Mouse (Mus musculus) megakaryocyte progenitor cell, adult 5-6 weeks (primary cell): ENCODE results near the gene Adarb2. TPM values are rescaled to one million over a fixed set of nuclear protein-coding genes. Genes with fewer than 3 reads are reported as not detected.
A peak's percentile ranks its signal among the peaks of the same experiment; 100 is the strongest.

Experiments used
- ATAC-seq: replicated peaks from 2 replicates; pipeline ENCODE4 v1.8.0; 2016; ENCODE audit warnings: mild to moderate bottlenecking, moderate TSS enrichment, inconsistent platforms; ENCODE audit not compliant: poor library complexity
- total RNA-seq, 2 experiments: library from RNA; stranded (forward) in 1 of 2; stranded (reverse) in 1 of 2; fragments of 157-497, 149-512 nt in 1 of 2; fragments of 200-1000 nt in 1 of 2; gene quantifications; 2 replicates each; pipeline versions ENCODE4 v1.2.3 to v1.2.4; 2015 to 2017

Adarb2 gene
- total RNA-seq, 2 experiments from 2014 or later = not detected

GRCm38 (mm10) chr13:8782636-8783035 is 580.0 kb downstream of the Adarb2 start:
- ATAC-seq = no peak

GRCm38 (mm10) chr13:8783686-8784307 is 581.1 kb downstream of the Adarb2 start:
- ATAC-seq = no peak

GRCm38 (mm10) chr13:8784308-8785061 is 581.8 kb downstream of the Adarb2 start:
- ATAC-seq = peak; percentile 20; the same call in 1 of the 2 replicates

GRCm38 (mm10) chr13:8785185-8785584 is 582.5 kb downstream of the Adarb2 start:
- ATAC-seq = peak; percentile 85

GRCm38 (mm10) chr13:8793217-8793616 is 590.6 kb downstream of the Adarb2 start:
- no peak for ATAC-seq

GRCm38 (mm10) chr13:8800576-8800975 is 597.9 kb downstream of the Adarb2 start:
- ATAC-seq = no peak

GRCm38 (mm10) chr13:8805931-8806330 is 603.3 kb downstream of the Adarb2 start:
- no peak for ATAC-seq
